Mouse (Mus musculus): ENCODE measurements around the gene Trmt2a. TPM values are rescaled to one million over a fixed set of nuclear protein-coding genes. Genes with fewer than 3 reads are reported as not detected.

The Trmt2a gene
- total RNA-seq (2014; rRNA removed): 12.8 and 14.6 TPM in 2 replicates
- polyA plus RNA-seq (2012; rRNA removed): 15.8 and 19.4 TPM in 2 replicates

DNA sequence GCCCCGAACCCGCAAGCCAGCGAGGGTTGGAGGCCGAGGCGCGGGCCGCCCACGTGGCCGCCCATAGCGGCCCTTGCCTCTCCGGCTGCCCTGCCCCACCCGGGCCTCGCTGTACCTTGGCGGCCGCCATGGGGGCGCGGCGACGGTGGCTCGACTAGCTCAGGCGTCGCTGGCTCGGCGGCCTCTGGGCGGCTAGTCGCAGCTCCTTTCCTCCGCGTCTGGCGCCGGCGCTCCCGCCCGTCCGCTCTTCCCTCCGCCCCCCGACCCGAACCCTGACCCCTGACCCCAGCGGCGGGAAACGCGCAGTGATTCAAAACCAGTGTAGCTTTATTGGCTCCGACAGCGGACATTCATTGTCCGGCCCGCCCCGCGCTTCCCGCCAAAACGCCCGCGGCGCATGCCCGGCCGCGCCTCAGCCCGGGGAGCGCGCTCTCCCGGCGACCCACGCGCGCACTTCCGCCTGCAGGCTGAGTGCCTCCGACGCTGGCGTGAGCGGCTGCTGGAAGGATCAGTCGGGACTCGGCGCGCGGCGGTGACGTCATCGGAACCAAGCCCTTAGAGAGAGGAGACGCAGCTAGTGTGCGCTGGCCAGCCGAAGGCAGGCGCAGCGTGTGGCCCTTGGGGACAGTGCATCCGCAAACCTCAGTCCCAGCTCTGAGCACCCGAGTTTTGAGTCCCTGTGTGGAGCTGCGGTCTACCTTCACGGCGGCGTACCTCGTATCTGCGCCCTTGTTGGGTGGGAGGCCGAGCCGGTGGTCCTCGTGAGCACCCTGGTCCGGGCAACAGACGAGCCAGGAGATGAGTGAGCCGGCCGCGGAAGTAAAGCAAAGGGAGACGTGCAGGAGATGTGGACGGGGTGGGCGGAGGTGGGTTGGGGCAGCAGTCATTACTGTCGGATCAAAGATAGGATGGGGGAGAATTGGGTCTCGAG, at the start of gene Trmt2a, which contains the start of gene Ranbp1:
TSS of gene Trmt2a (plus strand) at position 247 of the 931 bp plus-strand sequence.
TSS of gene Ranbp1 (minus strand) at position 300 of the 931 bp plus-strand sequence.
- under 1% methylated on average over 96 of the region's 102 CpGs for WGBS
- H3K27ac ChIP-seq (replicated peaks; ENCODE audit: insufficient read depth, low read depth, low read length): peak within 1 kb of the TSS; percentile 46
- peaks cover 25% of the 10 kb centered on the region for H3K36me3 ChIP-seq (ENCODE audit: control insufficient read depth, insufficient read depth, low read length)
- peak within 1 kb of the TSS; percentile 89 for H3K4me3 ChIP-seq (ENCODE audit: insufficient read depth, low read depth, low read length)
- H3K4me1 ChIP-seq (ENCODE audit: control insufficient read depth, insufficient read depth, low read length): peaks cover 9% of the 10 kb centered on the region
- H3K9ac ChIP-seq (ENCODE audit: low read depth, low read length): peak within 1 kb of the TSS; percentile 91
- peaks cover 10% of the 10 kb centered on the region; the same call in 1 of the 2 replicates for H3K79me2 ChIP-seq (ENCODE audit: control insufficient read depth, insufficient read depth, low read length)
- no peaks in the 10 kb centered on the region for H3K27me3 ChIP-seq (ENCODE audit: control insufficient read depth, insufficient read depth, low read length)
- peak; percentile 87 for DNase-seq (ENCODE audit: extremely low read depth, low read depth, low spot score)
- no peak for TF ChIP-seq CTCF (IDR thresholded peaks at IDR 0.05; ENCODE audit: low read depth, low read length)
- TF ChIP-seq POLR2A (IDR thresholded peaks at IDR 0.05; ENCODE audit: extremely low read depth, insufficient read depth, low read length): peak; percentile 91

DNA sequence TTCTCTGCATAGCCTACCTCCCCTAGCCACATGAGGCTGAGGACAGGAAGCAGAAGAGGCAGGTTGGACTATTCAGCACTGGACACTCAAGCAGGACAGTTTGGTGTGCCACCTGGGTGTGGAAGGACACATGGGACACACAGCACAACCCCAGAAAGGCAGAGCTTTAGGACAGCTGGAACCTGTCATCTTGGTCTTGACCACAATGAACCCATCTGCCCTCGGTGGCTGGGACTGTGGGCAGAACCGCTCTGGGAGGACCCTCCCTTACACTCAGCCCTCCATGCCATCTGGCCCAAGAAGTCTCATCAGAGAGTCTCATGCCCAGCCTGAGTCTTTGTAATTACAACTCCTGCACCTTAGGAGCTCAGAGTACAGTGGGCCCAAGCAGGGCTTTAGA, 48.4 kb upstream of the Trmt2a start:
- no peak for DNase-seq (ENCODE audit: extremely low read depth, low read depth, low spot score)
- H3K4me1 ChIP-seq (ENCODE audit: control insufficient read depth, insufficient read depth, low read length): no peaks in the 10 kb centered on the region
- H3K27me3 ChIP-seq (ENCODE audit: control insufficient read depth, insufficient read depth, low read length): no peaks in the 10 kb centered on the region
- WGBS: 86% methylated on average over 2 of the region's 2 CpGs
- no peak overlapping the region for H3K27ac ChIP-seq (replicated peaks; ENCODE audit: insufficient read depth, low read depth, low read length)
- H3K9ac ChIP-seq (ENCODE audit: low read depth, low read length): no peak overlapping the region
- no peaks in the 10 kb centered on the region for H3K79me2 ChIP-seq (ENCODE audit: control insufficient read depth, insufficient read depth, low read length)
- H3K4me3 ChIP-seq (ENCODE audit: insufficient read depth, low read depth, low read length): no peak overlapping the region
- H3K36me3 ChIP-seq (ENCODE audit: control insufficient read depth, insufficient read depth, low read length): no peaks in the 10 kb centered on the region
- TF ChIP-seq POLR2A (IDR thresholded peaks at IDR 0.05; ENCODE audit: extremely low read depth, insufficient read depth, low read length): no peak
- TF ChIP-seq CTCF (IDR thresholded peaks at IDR 0.05; ENCODE audit: low read depth, low read length): no peak

DNA sequence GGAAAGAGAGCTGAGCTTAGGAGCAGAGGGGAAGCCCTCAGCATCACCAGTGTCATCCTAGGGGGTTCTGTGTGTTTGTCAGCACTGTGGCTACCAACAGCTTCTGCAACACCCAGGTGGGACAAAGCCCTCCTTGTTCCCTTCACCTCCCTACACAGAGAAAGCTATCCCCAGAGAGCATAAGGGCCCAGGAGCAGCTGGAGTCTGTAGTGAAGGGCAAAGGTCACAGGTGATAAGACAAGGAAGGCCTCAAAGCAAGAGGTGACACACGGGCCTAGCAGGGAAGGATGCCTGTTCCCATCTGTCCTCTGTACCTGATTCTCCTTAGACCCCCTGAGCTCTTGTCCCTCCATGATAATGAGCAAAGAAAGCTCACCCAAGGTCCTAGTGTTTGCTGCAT, 46.9 kb upstream of the Trmt2a start:
- no peak for DNase-seq (ENCODE audit: extremely low read depth, low read depth, low spot score)
- no peaks in the 10 kb centered on the region for H3K36me3 ChIP-seq (ENCODE audit: control insufficient read depth, insufficient read depth, low read length)
- no peaks in the 10 kb centered on the region for H3K27me3 ChIP-seq (ENCODE audit: control insufficient read depth, insufficient read depth, low read length)
- TF ChIP-seq CTCF (IDR thresholded peaks at IDR 0.05; ENCODE audit: low read depth, low read length) (no peak), POLR2A (IDR thresholded peaks at IDR 0.05; ENCODE audit: extremely low read depth, insufficient read depth, low read length) (no peak)
- WGBS: 59% methylated on average over 1 of the region's 1 CpGs
- H3K9ac ChIP-seq (ENCODE audit: low read depth, low read length): no peak overlapping the region
- no peak overlapping the region for H3K27ac ChIP-seq (replicated peaks; ENCODE audit: insufficient read depth, low read depth, low read length)
- H3K4me1 ChIP-seq (ENCODE audit: control insufficient read depth, insufficient read depth, low read length): no peaks in the 10 kb centered on the region
- H3K79me2 ChIP-seq (ENCODE audit: control insufficient read depth, insufficient read depth, low read length): no peaks in the 10 kb centered on the region
- H3K4me3 ChIP-seq (ENCODE audit: insufficient read depth, low read depth, low read length): no peak overlapping the region

DNA sequence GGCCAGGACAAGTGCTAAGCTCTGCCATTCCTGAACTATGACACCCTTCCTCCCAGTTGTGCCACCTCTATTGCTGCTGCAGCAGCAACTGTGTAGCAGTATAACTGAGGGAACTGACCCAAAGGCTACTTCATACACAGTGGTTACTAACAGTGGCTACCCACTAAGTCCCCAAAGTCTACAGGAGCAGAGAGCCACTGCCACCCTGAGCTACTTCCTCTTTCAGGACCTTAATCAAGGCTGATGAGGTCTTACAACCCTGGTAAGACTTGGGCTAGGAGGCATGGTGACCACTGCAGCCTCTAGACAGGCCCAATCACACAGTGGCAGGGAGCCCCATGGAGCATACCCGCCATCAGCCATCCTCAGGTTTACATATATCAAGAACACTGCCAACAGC, 46.4 kb upstream of the Trmt2a start:
- Histone ChIP-seq H3K4me1 (ENCODE audit: control insufficient read depth, insufficient read depth, low read length) (no peaks in the 10 kb centered on the region), H3K4me3 (ENCODE audit: insufficient read depth, low read depth, low read length) (no peak overlapping the region), H3K79me2 (ENCODE audit: control insufficient read depth, insufficient read depth, low read length) (no peaks in the 10 kb centered on the region), H3K27me3 (ENCODE audit: control insufficient read depth, insufficient read depth, low read length) (no peaks in the 10 kb centered on the region), H3K27ac (replicated peaks; ENCODE audit: insufficient read depth, low read depth, low read length) (no peak overlapping the region), H3K36me3 (ENCODE audit: control insufficient read depth, insufficient read depth, low read length) (no peaks in the 10 kb centered on the region), H3K9ac (ENCODE audit: low read depth, low read length) (no peak overlapping the region)
- DNase-seq (ENCODE audit: extremely low read depth, low read depth, low spot score): no peak
- no peak for TF ChIP-seq CTCF (IDR thresholded peaks at IDR 0.05; ENCODE audit: low read depth, low read length)
- TF ChIP-seq POLR2A (IDR thresholded peaks at IDR 0.05; ENCODE audit: extremely low read depth, insufficient read depth, low read length): no peak
- WGBS: 87% methylated on average over 1 of the region's 1 CpGs

DNA sequence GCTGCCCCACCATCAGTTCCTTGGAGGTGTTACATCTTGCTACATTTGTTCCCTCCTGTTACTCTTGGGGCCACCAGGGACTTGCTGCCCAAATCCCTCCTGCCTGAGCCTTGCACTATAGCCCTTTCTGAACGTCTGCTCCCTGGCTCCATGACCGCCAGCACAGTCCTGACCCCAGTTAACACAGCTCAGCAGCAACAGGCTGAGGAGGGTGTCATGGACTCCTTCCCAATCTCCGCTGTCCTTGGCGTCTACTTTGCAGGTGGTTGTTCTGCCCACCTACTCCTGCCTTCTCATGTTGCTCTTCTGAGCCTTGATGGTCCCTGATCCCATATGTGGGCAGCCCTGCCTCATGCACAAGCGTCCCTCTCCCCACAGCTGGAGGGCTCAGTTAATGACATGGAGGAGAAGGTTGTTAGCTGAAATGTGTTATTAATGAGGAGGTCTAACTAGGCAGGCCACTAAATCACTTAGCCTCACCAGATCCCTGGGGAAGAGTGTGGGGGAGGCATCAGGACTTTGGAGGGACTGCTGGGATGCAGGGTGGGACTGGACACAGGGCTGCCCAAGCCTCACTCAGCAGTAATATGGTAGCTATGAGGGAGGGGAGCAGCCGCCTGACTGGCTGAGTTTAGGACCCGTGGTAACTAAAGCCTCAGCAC, 44.9 kb upstream of the Trmt2a start:
- no peak for TF ChIP-seq CTCF (IDR thresholded peaks at IDR 0.05; ENCODE audit: low read depth, low read length)
- TF ChIP-seq POLR2A (IDR thresholded peaks at IDR 0.05; ENCODE audit: extremely low read depth, insufficient read depth, low read length): no peak
- Histone ChIP-seq H3K4me3 (ENCODE audit: insufficient read depth, low read depth, low read length) (no peak overlapping the region), H3K36me3 (ENCODE audit: control insufficient read depth, insufficient read depth, low read length) (no peaks in the 10 kb centered on the region), H3K27me3 (ENCODE audit: control insufficient read depth, insufficient read depth, low read length) (no peaks in the 10 kb centered on the region), H3K9ac (ENCODE audit: low read depth, low read length) (no peak overlapping the region), H3K27ac (replicated peaks; ENCODE audit: insufficient read depth, low read depth, low read length) (no peak overlapping the region), H3K79me2 (ENCODE audit: control insufficient read depth, insufficient read depth, low read length) (no peaks in the 10 kb centered on the region), H3K4me1 (ENCODE audit: control insufficient read depth, insufficient read depth, low read length) (no peaks in the 10 kb centered on the region)
- 80% methylated on average over 7 of the region's 7 CpGs for WGBS
- no peak for DNase-seq (ENCODE audit: extremely low read depth, low read depth, low spot score)
